In the genomic region with DNA sequence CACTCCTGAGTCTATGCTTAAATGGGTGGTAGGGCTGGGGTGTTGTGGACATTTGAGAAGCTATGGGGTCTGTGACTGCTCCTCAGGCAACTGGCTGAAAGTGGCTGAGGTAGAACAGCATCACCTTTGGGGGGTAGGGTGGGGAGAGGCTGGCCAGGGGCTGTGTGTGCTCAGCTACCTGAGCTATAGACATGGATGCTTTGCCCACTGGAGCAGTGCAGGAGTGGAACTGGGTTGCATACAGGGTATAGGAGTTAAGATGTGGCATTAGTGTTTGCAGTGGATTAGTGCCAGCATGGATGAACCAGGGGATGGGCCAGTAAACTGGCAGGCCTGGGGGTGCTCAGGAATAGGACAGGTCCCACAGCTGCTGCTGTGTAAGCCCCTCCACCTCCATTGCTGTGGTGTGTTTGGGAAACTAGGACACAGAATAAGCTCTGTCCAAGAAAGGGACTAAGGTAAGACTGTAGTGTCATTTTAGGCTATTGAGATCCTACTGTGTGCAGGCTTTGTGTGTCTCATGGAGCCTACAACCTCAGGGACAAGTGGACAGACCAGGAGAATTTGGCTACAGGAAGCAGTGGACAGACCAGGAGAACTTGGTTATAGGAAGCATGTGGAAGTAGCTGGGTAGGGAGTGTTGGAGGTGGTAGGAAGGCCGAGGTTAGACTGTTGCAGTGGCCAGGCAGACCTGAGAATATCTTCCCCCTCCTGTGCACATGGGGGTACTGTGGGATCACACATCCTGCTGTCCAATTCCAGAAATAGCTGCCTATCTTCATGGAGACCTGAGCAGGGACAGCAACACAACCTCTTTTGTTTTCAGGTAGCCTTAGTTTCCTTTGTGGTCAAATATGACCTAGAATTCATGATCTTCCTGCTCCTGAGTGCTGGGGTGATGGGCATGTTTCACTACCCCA, we compare ENCODE assay signal across 18 mouse cellular contexts. TPM values are rescaled to one million over a fixed set of nuclear protein-coding genes. Genes with fewer than 3 reads are reported as not detected.
DNase-seq lines count a peak whose midpoint lies in the region; ATAC-seq lines count a peak whose summit lies in the region.
"Had no signal": no experiment of that assay in that cellular context is flagged by ENCODE, and none has a peak within 500 bp of the region (broad histone marks: within the 10 kb centered on the region; RNA-seq: fewer than 3 reads in every experiment).

No protein-coding gene starts in this region.

- peak overlapping the region; percentile 20; the same call in 1 of the 2 replicates for H3K4me3 ChIP-seq in forebrain, embryonic 10.5 days
- H3K4me3 ChIP-seq in forebrain, embryonic 14.5 days (ENCODE audit: low read depth, low read length), result no peak overlapping the region
- 0 out of 2 replicates have a peak overlapping the region, but pooled peaks have one; percentile 1 for H3K4me3 ChIP-seq in hindbrain, embryonic 13.5 days
- no peak overlapping the region for H3K4me3 ChIP-seq in hindbrain, embryonic 16.5 days (ENCODE audit: low read length)
- no peak overlapping the region for H3K4me3 ChIP-seq in neural tube, embryonic 11.5 days (ENCODE audit: low read depth, low read length)
- H3K4me3 ChIP-seq in midbrain, embryonic 14.5 days (replicated peaks; ENCODE audit: low read depth, low read length), result no peak overlapping the region
- H3K4me3 ChIP-seq: embryonic facial prominence, embryonic 12.5 days; forebrain, embryonic 13.5 days had no signal

- H3K27me3 ChIP-seq in forebrain, embryonic 10.5 days (ENCODE audit: poor library complexity, severe bottlenecking), result peaks cover 24% of the 10 kb centered on the region
- H3K27me3 ChIP-seq in forebrain, embryonic 14.5 days (replicated peaks; ENCODE audit: control insufficient read depth, insufficient read depth, low read length), result no peaks in the 10 kb centered on the region
- H3K27me3 ChIP-seq in hindbrain, embryonic 13.5 days, result peaks cover 18% of the 10 kb centered on the region
- H3K27me3 ChIP-seq in hindbrain, embryonic 16.5 days (replicated peaks; ENCODE audit: control insufficient read depth, insufficient read depth, low read length), result peaks cover 10% of the 10 kb centered on the region
- peaks cover 13% of the 10 kb centered on the region for H3K27me3 ChIP-seq in neural tube, embryonic 11.5 days (ENCODE audit: control insufficient read depth, insufficient read depth, low read length)
- peaks cover 12% of the 10 kb centered on the region; the same call in 1 of the 2 replicates for H3K27me3 ChIP-seq in midbrain, embryonic 14.5 days (ENCODE audit: control insufficient read depth, insufficient read depth, low read length)

- DNase-seq in forebrain, embryonic 10.5 days (ENCODE audit: extremely low spot score, low spot score), result no peak
- DNase-seq in forebrain, embryonic 14.5 days (ENCODE audit: low spot score), result no peak
- no peak for DNase-seq in neural tube, embryonic 11.5 days (ENCODE audit: low spot score)
- no peak for DNase-seq in neural tube, embryonic 10.5 days (ENCODE audit: extremely low spot score, low spot score)
- no peak for DNase-seq in midbrain, embryonic 14.5 days
- no peak for DNase-seq in urinary bladder, adult 18-20 months (ENCODE audit: low spot score in 2 of 2)
- DNase-seq: adrenal gland, adult 2 months; cerebellum, postnatal 36 days; gastrocnemius, postnatal 10 days; kidney, postnatal 25 days; lung, postnatal 14 days; right cerebral cortex, postnatal 25 days had no signal

- H3K9me3 ChIP-seq in forebrain, embryonic 10.5 days, result peaks cover 5% of the 10 kb centered on the region
- H3K9me3 ChIP-seq in forebrain, embryonic 14.5 days (replicated peaks; ENCODE audit: control insufficient read depth, low read length), result no peaks in the 10 kb centered on the region
- no peaks in the 10 kb centered on the region for H3K9me3 ChIP-seq in hindbrain, embryonic 13.5 days
- 0 out of 2 replicates have a peak, but pooled peaks cover 1% of the 10 kb centered on the region for H3K9me3 ChIP-seq in hindbrain, embryonic 16.5 days (ENCODE audit: control insufficient read depth, low read length)
- H3K9me3 ChIP-seq in neural tube, embryonic 11.5 days (ENCODE audit: control insufficient read depth, low read length), result no peaks in the 10 kb centered on the region
- no peaks in the 10 kb centered on the region for H3K9me3 ChIP-seq in midbrain, embryonic 14.5 days (ENCODE audit: control insufficient read depth, low read length)
- H3K9me3 ChIP-seq: forebrain, embryonic 13.5 days; heart, embryonic 15.5 days had no signal

- no peak for ATAC-seq in forebrain, embryonic 14.5 days
- no peak for ATAC-seq in hindbrain, embryonic 13.5 days (ENCODE audit: low FRiP score)
- no peak for ATAC-seq in hindbrain, embryonic 16.5 days
- no peak for ATAC-seq in neural tube, embryonic 11.5 days (ENCODE audit: insufficient read depth, low FRiP score, low TSS enrichment)
- no peak for ATAC-seq in midbrain, embryonic 14.5 days (ENCODE audit: low FRiP score, low TSS enrichment)
- ATAC-seq: forebrain, embryonic 13.5 days; intestine, embryonic 16.5 days had no signal

- H3K27ac ChIP-seq in forebrain, embryonic 10.5 days, result no peak overlapping the region
- no peak overlapping the region for H3K27ac ChIP-seq in forebrain, embryonic 14.5 days (ENCODE audit: low read depth, low read length)
- H3K27ac ChIP-seq in hindbrain, embryonic 13.5 days, result no peak overlapping the region
- no peak overlapping the region for H3K27ac ChIP-seq in hindbrain, embryonic 16.5 days (ENCODE audit: low read depth, low read length)
- no peak overlapping the region for H3K27ac ChIP-seq in neural tube, embryonic 11.5 days (ENCODE audit: low read depth, low read length)
- no peak overlapping the region for H3K27ac ChIP-seq in midbrain, embryonic 14.5 days (replicated peaks; ENCODE audit: low read depth, low read length)
- H3K27ac ChIP-seq: forebrain, embryonic 13.5 days; heart, embryonic 15.5 days had no signal

- H3K4me1 ChIP-seq in forebrain, embryonic 10.5 days, result peaks cover 73% of the 10 kb centered on the region
- peaks cover 5% of the 10 kb centered on the region for H3K4me1 ChIP-seq in forebrain, embryonic 14.5 days (ENCODE audit: control insufficient read depth, insufficient read depth, low read length)
- peaks cover 40% of the 10 kb centered on the region for H3K4me1 ChIP-seq in hindbrain, embryonic 13.5 days (replicated peaks)
- peaks cover 12% of the 10 kb centered on the region for H3K4me1 ChIP-seq in hindbrain, embryonic 16.5 days (ENCODE audit: control insufficient read depth, insufficient read depth, low read depth, low read length)
- H3K4me1 ChIP-seq in neural tube, embryonic 11.5 days (ENCODE audit: control insufficient read depth, insufficient read depth, low read length), result peaks cover 16% of the 10 kb centered on the region
- peaks cover 10% of the 10 kb centered on the region for H3K4me1 ChIP-seq in midbrain, embryonic 14.5 days (ENCODE audit: control insufficient read depth, insufficient read depth, low read length)

- WGBS in forebrain, embryonic 10.5 days, result 63% methylated on average over 1 of the region's 1 CpGs
- WGBS in forebrain, embryonic 14.5 days, result 70% methylated on average over 1 of the region's 1 CpGs
- WGBS in hindbrain, embryonic 13.5 days, result 67% methylated on average over 1 of the region's 1 CpGs
- 88% methylated on average over 1 of the region's 1 CpGs for WGBS in hindbrain, embryonic 16.5 days
- 77% methylated on average over 1 of the region's 1 CpGs for WGBS in neural tube, embryonic 11.5 days
- 68% methylated on average over 1 of the region's 1 CpGs for WGBS in midbrain, embryonic 14.5 days

- H3K36me3 ChIP-seq in forebrain, embryonic 10.5 days (replicated peaks), result peaks cover 42% of the 10 kb centered on the region
- peaks cover 27% of the 10 kb centered on the region for H3K36me3 ChIP-seq in forebrain, embryonic 14.5 days (ENCODE audit: control insufficient read depth, insufficient read depth, low read length)
- peaks cover 37% of the 10 kb centered on the region for H3K36me3 ChIP-seq in hindbrain, embryonic 13.5 days
- peaks cover 14% of the 10 kb centered on the region for H3K36me3 ChIP-seq in hindbrain, embryonic 16.5 days (ENCODE audit: control insufficient read depth, insufficient read depth, low read length)
- peaks cover 4% of the 10 kb centered on the region for H3K36me3 ChIP-seq in neural tube, embryonic 11.5 days (ENCODE audit: control insufficient read depth, insufficient read depth, low read length)
- H3K36me3 ChIP-seq in midbrain, embryonic 14.5 days (ENCODE audit: control insufficient read depth, insufficient read depth, low read length), result peaks cover 24% of the 10 kb centered on the region

- H3K9ac ChIP-seq in forebrain, embryonic 14.5 days (ENCODE audit: low read length), result no peak overlapping the region
- peak overlapping the region; percentile 51; the same call in 1 of the 2 replicates for H3K9ac ChIP-seq in hindbrain, embryonic 13.5 days
- no peak overlapping the region for H3K9ac ChIP-seq in hindbrain, embryonic 16.5 days (ENCODE audit: low read depth, low read length)
- no peak overlapping the region for H3K9ac ChIP-seq in neural tube, embryonic 11.5 days (ENCODE audit: low read length)
- no peak overlapping the region for H3K9ac ChIP-seq in midbrain, embryonic 14.5 days (replicated peaks; ENCODE audit: low read length)
- H3K9ac ChIP-seq: embryonic facial prominence, embryonic 12.5 days; forebrain, embryonic 13.5 days; heart, embryonic 15.5 days had no signal

- no peak overlapping the region for H3K4me2 ChIP-seq in forebrain, embryonic 14.5 days (ENCODE audit: low read length)
- H3K4me2 ChIP-seq in hindbrain, embryonic 13.5 days, result 0 out of 2 replicates have a peak overlapping the region, but pooled peaks have one; percentile 3
- H3K4me2 ChIP-seq in hindbrain, embryonic 16.5 days (ENCODE audit: low read length), result no peak overlapping the region
- 0 out of 2 replicates have a peak overlapping the region, but pooled peaks have one; percentile 1 for H3K4me2 ChIP-seq in neural tube, embryonic 11.5 days (ENCODE audit: low read depth)
- H3K4me2 ChIP-seq in midbrain, embryonic 14.5 days (ENCODE audit: low read length), result 0 out of 2 replicates have a peak overlapping the region, but pooled peaks have one; percentile 6
- H3K4me2 ChIP-seq: embryonic facial prominence, embryonic 12.5 days had no signal

RNA-seq across cellular contexts. Expression of a gene that starts 3.2 kb away (rescaled TPM):
- 2,273 and 2,281 TPM in 2 replicates for polyA plus RNA-seq in forebrain, embryonic 10.5 days (2016; fragmentation: Nextera tagmentation; extraction: Ambion mirVana)
- polyA plus RNA-seq in forebrain, embryonic 14.5 days (2014; fragmentation: Nextera tagmentation; extraction: Ambion mirVana), result 1,568 and 1,701 TPM in 2 replicates
- 1,227 and 1,240 TPM in 2 replicates for polyA plus RNA-seq in hindbrain, embryonic 13.5 days (2015; fragmentation: Nextera tagmentation; extraction: Ambion mirVana)
- polyA plus RNA-seq in hindbrain, embryonic 16.5 days (2015; fragmentation: Nextera tagmentation; extraction: Ambion mirVana), result 1,272 and 1,293 TPM in 2 replicates
- polyA plus RNA-seq in neural tube, embryonic 11.5 days (2014; fragmentation: Nextera tagmentation; extraction: Ambion mirVana), result 1,810 and 1,847 TPM in 2 replicates
- polyA plus RNA-seq in midbrain, embryonic 14.5 days (2014; fragmentation: Nextera tagmentation; extraction: Ambion mirVana), result 1,218 and 1,334 TPM in 2 replicates

RNA-seq across cellular contexts. Expression of a gene that starts 14.2 kb away (rescaled TPM):
- polyA plus RNA-seq in forebrain, embryonic 10.5 days (2016; fragmentation: Nextera tagmentation; extraction: Ambion mirVana), result 1.5 and 2.0 TPM in 2 replicates
- polyA plus RNA-seq in forebrain, embryonic 14.5 days (2014; fragmentation: Nextera tagmentation; extraction: Ambion mirVana), result 2.7 and 4.7 TPM in 2 replicates
- polyA plus RNA-seq in hindbrain, embryonic 13.5 days (2015; fragmentation: Nextera tagmentation; extraction: Ambion mirVana), result 3.4 and 3.5 TPM in 2 replicates
- polyA plus RNA-seq in hindbrain, embryonic 16.5 days (2015; fragmentation: Nextera tagmentation; extraction: Ambion mirVana), result 22.1 and 23.3 TPM in 2 replicates
- 0.40 and 0.66 TPM in 2 replicates for polyA plus RNA-seq in neural tube, embryonic 11.5 days (2014; fragmentation: Nextera tagmentation; extraction: Ambion mirVana)
- 6.2 and 7.3 TPM in 2 replicates for polyA plus RNA-seq in midbrain, embryonic 14.5 days (2014; fragmentation: Nextera tagmentation; extraction: Ambion mirVana)

RNA-seq across cellular contexts. Expression of a gene that starts 16.3 kb away (rescaled TPM):
- 0.40 and 0.65 TPM in 2 replicates for polyA plus RNA-seq in forebrain, embryonic 10.5 days (2016; fragmentation: Nextera tagmentation; extraction: Ambion mirVana)
- polyA plus RNA-seq in forebrain, embryonic 14.5 days (2014; fragmentation: Nextera tagmentation; extraction: Ambion mirVana), result 0.30 and 0.31 TPM in 2 replicates
- 0.56 and 0.95 TPM in 2 replicates for polyA plus RNA-seq in hindbrain, embryonic 13.5 days (2015; fragmentation: Nextera tagmentation; extraction: Ambion mirVana)
- 1.1 and 1.2 TPM in 2 replicates for polyA plus RNA-seq in hindbrain, embryonic 16.5 days (2015; fragmentation: Nextera tagmentation; extraction: Ambion mirVana)
- 1.6 and 1.9 TPM in 2 replicates for polyA plus RNA-seq in neural tube, embryonic 11.5 days (2014; fragmentation: Nextera tagmentation; extraction: Ambion mirVana)
- 0.23 and 0.30 TPM in 2 replicates for polyA plus RNA-seq in midbrain, embryonic 14.5 days (2014; fragmentation: Nextera tagmentation; extraction: Ambion mirVana)
- polyA plus RNA-seq: forebrain, embryonic 13.5 days had no signal

RNA-seq across cellular contexts. Expression of a gene that starts 24.6 kb away (rescaled TPM):
- polyA plus RNA-seq in forebrain, embryonic 10.5 days (2016; fragmentation: Nextera tagmentation; extraction: Ambion mirVana), result 0.09 TPM in 2 replicates
- polyA plus RNA-seq in forebrain, embryonic 14.5 days (2014; fragmentation: Nextera tagmentation; extraction: Ambion mirVana), result 0.10 TPM in 1 of 2 replicates, not detected in the other
- polyA plus RNA-seq in hindbrain, embryonic 13.5 days (2015; fragmentation: Nextera tagmentation; extraction: Ambion mirVana), result 0.22 TPM in 1 of 2 replicates, not detected in the other
- not detected in 2 replicates for polyA plus RNA-seq in hindbrain, embryonic 16.5 days (2015; fragmentation: Nextera tagmentation; extraction: Ambion mirVana)
- not detected in 2 replicates for polyA plus RNA-seq in neural tube, embryonic 11.5 days (2014; fragmentation: Nextera tagmentation; extraction: Ambion mirVana)
- polyA plus RNA-seq in midbrain, embryonic 14.5 days (2014; fragmentation: Nextera tagmentation; extraction: Ambion mirVana), result 0.12 TPM in 1 of 2 replicates, not detected in the other
- polyA plus RNA-seq: embryonic facial prominence, embryonic 12.5 days had no signal

RNA-seq across cellular contexts. Expression of a gene that starts 25.4 kb away (rescaled TPM):
- 351 and 360 TPM in 2 replicates for polyA plus RNA-seq in forebrain, embryonic 10.5 days (2016; fragmentation: Nextera tagmentation; extraction: Ambion mirVana)
- 265 and 372 TPM in 2 replicates for polyA plus RNA-seq in forebrain, embryonic 14.5 days (2014; fragmentation: Nextera tagmentation; extraction: Ambion mirVana)
- polyA plus RNA-seq in hindbrain, embryonic 13.5 days (2015; fragmentation: Nextera tagmentation; extraction: Ambion mirVana), result 210 and 237 TPM in 2 replicates
- polyA plus RNA-seq in hindbrain, embryonic 16.5 days (2015; fragmentation: Nextera tagmentation; extraction: Ambion mirVana), result 197 and 208 TPM in 2 replicates
- polyA plus RNA-seq in neural tube, embryonic 11.5 days (2014; fragmentation: Nextera tagmentation; extraction: Ambion mirVana), result 305 and 307 TPM in 2 replicates
- 256 and 328 TPM in 2 replicates for polyA plus RNA-seq in midbrain, embryonic 14.5 days (2014; fragmentation: Nextera tagmentation; extraction: Ambion mirVana)

Comparison
In these comparisons a context has a peak if more than half of its experiments do, and no peak if none do; other contexts are left out.
1. H3K4me3 ChIP-seq: peak in forebrain, embryonic 10.5 days (single experiment) and hindbrain, embryonic 13.5 days (single experiment); none in forebrain, embryonic 14.5 days (single experiment), hindbrain, embryonic 16.5 days (single experiment), neural tube, embryonic 11.5 days (single experiment) and midbrain, embryonic 14.5 days (single experiment).
2. H3K4me2 ChIP-seq: peak in hindbrain, embryonic 13.5 days (single experiment), neural tube, embryonic 11.5 days (single experiment) and midbrain, embryonic 14.5 days (single experiment); none in forebrain, embryonic 14.5 days (single experiment) and hindbrain, embryonic 16.5 days (single experiment).